Mouse (Mus musculus) olfactory bulb, adult 2 months (tissue): ENCODE measurements around the gene Prpf4. TPM values are rescaled to one million over a fixed set of nuclear protein-coding genes. Genes with fewer than 3 reads are reported as not detected.

Source experiments
- H3K27ac ChIP-seq: fragments of 200-500 bp; 2 replicates; pipeline ENCODE4 v1.5.1; 2012; ENCODE audit warnings: low read depth, low read length; ENCODE audit not compliant: insufficient read depth
- H3K4me1 ChIP-seq: fragments of 200-500 bp; 2 replicates; pipeline ENCODE4 v1.6.1; 2012; ENCODE audit warnings: low read length; ENCODE audit not compliant: control insufficient read depth, insufficient read depth
- H3K4me3 ChIP-seq: fragments of 200-500 bp; 2 replicates; pipeline ENCODE4 v1.5.1; 2012; ENCODE audit warnings: mild to moderate bottlenecking, low read depth, low read length, moderate library complexity; ENCODE audit not compliant: insufficient read depth
- CTCF ChIP-seq: fragments of 200-500 bp; IDR thresholded peaks from 2 replicates; pipeline ENCODE4 v1.5.1; 2012; ENCODE audit warnings: low read depth, mild to moderate bottlenecking, low read length, moderate library complexity; ENCODE audit not compliant: insufficient read depth
- POLR2A ChIP-seq: fragments of 200-500 bp; IDR thresholded peaks from 2 replicates; pipeline ENCODE4 v1.6.1; 2012; ENCODE audit warnings: mild to moderate bottlenecking, low read depth, low read length, moderate library complexity; ENCODE audit not compliant: insufficient read depth
- WGBS: fragments of 180-500 bp; shearing (Covaris S2); methylation state at CpG from one replicate; pipeline ENCODE4 v1.1.7; 2018; 5-methylcytosine and 5-hydroxymethylcytosine counted together
- polyA plus RNA-seq: library from polyadenylated mRNA; stranded (reverse); fragments of >200 nt; gene quantifications from 2 replicates; pipeline ENCODE4 v1.2.4, GENCODE M21; 2012; ENCODE audit warnings: low replicate concordance; ENCODE audit not compliant: missing spikeins, insufficient read depth, insufficient read length

Prpf4 gene
- polyA plus RNA-seq, 1 experiment = not detected

- WGBS = 90% methylated on average over 6 of the region's 6 CpGs
- no peak overlapping the region for H3K27ac ChIP-seq
- no peak overlapping the region for H3K4me3 ChIP-seq
- TF ChIP-seq CTCF = no peak
- no peak for TF ChIP-seq POLR2A
- H3K4me1 ChIP-seq = peaks cover 2% of the 10 kb centered on the region; the same call in 1 of the 2 replicates
Observed at GRCm38 (mm10) chr4:62383207-62383606, 25.4 kb upstream of the Prpf4 start.

GRCm38 (mm10) chr4:62383752-62384151, 24.8 kb upstream of the Prpf4 start:
- Histone ChIP-seq H3K4me1 (peaks cover 2% of the 10 kb centered on the region; the same call in 1 of the 2 replicates), H3K4me3 (no peak overlapping the region), H3K27ac (no peak overlapping the region)
- TF ChIP-seq CTCF (no peak), POLR2A (no peak)
- WGBS = 88% methylated on average over 7 of the region's 7 CpGs

- Histone ChIP-seq H3K4me1 (peaks cover 2% of the 10 kb centered on the region; the same call in 1 of the 2 replicates), H3K4me3 (no peak overlapping the region), H3K27ac (no peak overlapping the region)
- 86% methylated on average over 1 of the region's 1 CpGs for WGBS
- TF ChIP-seq CTCF (no peak), POLR2A (no peak)
Observed at GRCm38 (mm10) chr4:62384159-62384558, 24.4 kb upstream of the Prpf4 start.

GRCm38 (mm10) chr4:62385439-62385838, 23.2 kb upstream of the Prpf4 start:
- WGBS = 86% methylated on average over 7 of the region's 7 CpGs
- H3K4me3 ChIP-seq = no peak overlapping the region
- H3K27ac ChIP-seq = no peak overlapping the region
- peaks cover 2% of the 10 kb centered on the region; the same call in 1 of the 2 replicates for H3K4me1 ChIP-seq
- no peak for TF ChIP-seq POLR2A
- no peak for TF ChIP-seq CTCF

GRCm38 (mm10) chr4:62389592-62390512, 18.7 kb upstream of the Prpf4 start:
- TF ChIP-seq POLR2A (no peak), CTCF (no peak)
- Histone ChIP-seq H3K4me1 (peaks cover 4% of the 10 kb centered on the region; the same call in 1 of the 2 replicates), H3K4me3 (no peak overlapping the region), H3K27ac (no peak overlapping the region)
- WGBS = 90% methylated on average over 5 of the region's 5 CpGs

GRCm38 (mm10) chr4:62391892-62392291, 16.7 kb upstream of the Prpf4 start:
- Histone ChIP-seq H3K4me1 (0 out of 2 replicates have a peak, but pooled peaks cover 2% of the 10 kb centered on the region), H3K4me3 (no peak overlapping the region), H3K27ac (no peak overlapping the region; the same call in 1 of the 2 replicates)
- 87% methylated on average over 7 of the region's 7 CpGs for WGBS
- TF ChIP-seq POLR2A (no peak), CTCF (no peak)

- Histone ChIP-seq H3K4me3 (no peak overlapping the region), H3K27ac (no peak overlapping the region), H3K4me1 (0 out of 2 replicates have a peak, but pooled peaks cover 2% of the 10 kb centered on the region)
- TF ChIP-seq POLR2A = no peak
- no peak for TF ChIP-seq CTCF
- 39% methylated on average over 6 of the region's 6 CpGs for WGBS
Observed at GRCm38 (mm10) chr4:62393459-62393858, 15.1 kb upstream of the Prpf4 start.

- Histone ChIP-seq H3K4me3 (no peak overlapping the region), H3K4me1 (0 out of 2 replicates have a peak, but pooled peaks cover 2% of the 10 kb centered on the region), H3K27ac (no peak overlapping the region)
- TF ChIP-seq CTCF = no peak
- TF ChIP-seq POLR2A = no peak
- 97% methylated on average over 1 of the region's 1 CpGs for WGBS
Observed at GRCm38 (mm10) chr4:62395806-62396205, 12.8 kb upstream of the Prpf4 start.

GRCm38 (mm10) chr4:62397616-62398365, 10.8 kb upstream of the Prpf4 start:
- 77% methylated on average over 4 of the region's 4 CpGs for WGBS

More at GRCm38 (mm10) chr4:62397616-62398365, 10.8 kb upstream of the Prpf4 start:
- Histone ChIP-seq H3K4me3 (no peak overlapping the region), H3K27ac (no peak overlapping the region), H3K4me1 (0 out of 2 replicates have a peak, but pooled peaks cover 2% of the 10 kb centered on the region)
- TF ChIP-seq POLR2A (no peak), CTCF (no peak)
